Mouse (Mus musculus): ENCODE data around the gene H60b. TPM values are rescaled to one million over a fixed set of nuclear protein-coding genes. Genes with fewer than 3 reads are reported as not detected.

H60b gene
- polyA plus RNA-seq, 1 experiment from 2014 or later: not detected

DNA sequence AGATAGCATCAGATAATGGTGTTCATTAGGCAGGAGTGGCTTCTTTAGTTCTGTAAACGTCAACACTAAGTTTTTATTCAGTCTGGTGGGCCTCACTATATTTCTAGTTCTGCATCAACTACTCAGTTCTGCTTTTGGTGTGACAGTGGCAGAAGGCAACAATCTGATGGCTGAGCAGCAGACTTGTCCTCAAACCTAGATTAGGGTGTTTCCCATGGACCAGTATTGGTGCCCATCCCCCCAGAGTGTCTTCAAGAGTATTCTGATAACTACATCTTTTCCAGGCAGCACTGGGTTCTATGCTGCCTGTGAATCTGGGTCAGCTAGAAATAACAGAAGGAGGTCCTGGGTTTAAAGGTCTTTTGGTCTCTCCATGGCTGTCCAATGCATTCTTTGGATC is 149.8 kb downstream of the H60b start:
- Histone ChIP-seq H3K27me3 (replicated peaks; ENCODE audit: control insufficient read depth, insufficient read depth, low read length) (no peaks in the 10 kb centered on the region), H3K4me3 (ENCODE audit: low read depth, low read length) (no peak overlapping the region), H3K27ac (ENCODE audit: low read depth, low read length) (no peak overlapping the region), H3K9me3 (ENCODE audit: control insufficient read depth, low read length) (no peaks in the 10 kb centered on the region), H3K4me1 (replicated peaks; ENCODE audit: control insufficient read depth, insufficient read depth, low read length) (no peaks in the 10 kb centered on the region), H3K4me2 (no peak overlapping the region), H3K36me3 (ENCODE audit: control insufficient read depth, insufficient read depth, low read length) (no peaks in the 10 kb centered on the region), H3K9ac (ENCODE audit: low read depth, low read length) (no peak overlapping the region)
- 53% methylated on average over 1 of the region's 1 CpGs for WGBS
- no peak for DNase-seq (ENCODE audit: low spot score)
- no peak for ATAC-seq (replicated peaks; ENCODE audit: low FRiP score)

DNA sequence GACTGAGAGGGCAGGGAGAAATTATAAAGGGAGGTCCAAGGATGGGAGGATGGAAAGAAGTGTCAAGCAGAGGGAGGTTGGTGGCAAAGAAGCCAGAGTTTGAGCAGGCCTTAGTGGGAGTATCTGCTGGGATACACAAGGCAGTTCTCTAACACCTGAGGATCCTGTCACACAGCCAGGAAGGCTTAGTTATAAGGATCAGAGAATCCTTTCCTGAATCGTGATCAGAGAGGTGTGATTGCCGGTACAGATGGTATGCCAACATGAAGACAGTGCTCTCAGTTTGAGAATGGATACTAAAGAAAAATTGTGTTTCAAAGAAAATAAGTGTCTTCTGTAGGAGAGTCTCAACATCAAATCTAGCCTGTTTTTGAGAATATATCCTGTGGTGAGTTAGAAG is 164.5 kb downstream of the H60b start:
- no peaks in the 10 kb centered on the region for H3K9me3 ChIP-seq (ENCODE audit: control insufficient read depth, low read length)
- ATAC-seq (replicated peaks; ENCODE audit: low FRiP score): no peak
- H3K27me3 ChIP-seq (replicated peaks; ENCODE audit: control insufficient read depth, insufficient read depth, low read length): no peaks in the 10 kb centered on the region
- no peak overlapping the region for H3K27ac ChIP-seq (ENCODE audit: low read depth, low read length)
- no peak overlapping the region for H3K4me2 ChIP-seq
- no peak overlapping the region for H3K9ac ChIP-seq (ENCODE audit: low read depth, low read length)
- 91% methylated on average over 2 of the region's 2 CpGs for WGBS
- no peak overlapping the region for H3K4me3 ChIP-seq (ENCODE audit: low read depth, low read length)
- DNase-seq (ENCODE audit: low spot score): no peak
- no peaks in the 10 kb centered on the region for H3K36me3 ChIP-seq (ENCODE audit: control insufficient read depth, insufficient read depth, low read length)
- H3K4me1 ChIP-seq (replicated peaks; ENCODE audit: control insufficient read depth, insufficient read depth, low read length): no peaks in the 10 kb centered on the region

Other genes with a start within 250 kb of the H60b start
- gene 4930444G20Rik, start 90.5 kb upstream of the H60b start, polyA plus RNA-seq (2014; fragmentation: Nextera tagmentation; extraction: Ambion mirVana): not detected in 2 replicates
- 6.3 and 8.2 TPM in 2 replicates for gene E030030I06Rik, start 9.3 kb upstream of the H60b start, polyA plus RNA-seq (2014; fragmentation: Nextera tagmentation; extraction: Ambion mirVana)
- 3.2 and 4.0 TPM in 2 replicates for gene Raet1e, start within 50 bp of the H60b start, polyA plus RNA-seq (2014; fragmentation: Nextera tagmentation; extraction: Ambion mirVana)
- 8.0 and 8.1 TPM in 2 replicates for gene Raet1d, start 202.0 kb downstream of the H60b start, polyA plus RNA-seq (2014; fragmentation: Nextera tagmentation; extraction: Ambion mirVana)